Mouse (Mus musculus) thymus, adult 2 months (tissue): ENCODE measurements around the gene Npr1. TPM values are rescaled to one million over a fixed set of nuclear protein-coding genes. Genes with fewer than 3 reads are reported as not detected.

Experiments
- DNase-seq: peaks from one replicate; pipeline ENCODE4 v3.0.0; 2021
- H3K27ac ChIP-seq: fragments of 200-500 bp; 2 replicates; pipeline ENCODE4 v1.5.1; 2012; ENCODE audit warnings: low read length, control low read depth; ENCODE audit not compliant: control insufficient read depth, insufficient read depth
- H3K27me3 ChIP-seq: fragments of 200-500 bp; 2 replicates; pipeline ENCODE4 v1.6.1; 2012; ENCODE audit warnings: mild to moderate bottlenecking, low read length, moderate library complexity, mixed read lengths; ENCODE audit not compliant: control insufficient read depth, insufficient read depth
- H3K36me3 ChIP-seq: fragments of 200-500 bp; 2 replicates; pipeline ENCODE4 v1.6.1; 2012; ENCODE audit warnings: mild to moderate bottlenecking, low read length, moderate library complexity; ENCODE audit not compliant: control insufficient read depth, insufficient read depth
- H3K4me1 ChIP-seq: fragments of 200-500 bp; replicated peaks from 2 replicates; pipeline ENCODE4 v1.6.1; 2012; ENCODE audit warnings: low read length; ENCODE audit not compliant: control insufficient read depth, insufficient read depth
- H3K4me3 ChIP-seq: fragments of 200-500 bp; 2 replicates; pipeline ENCODE4 v1.5.1; 2012; ENCODE audit warnings: mild to moderate bottlenecking, low read length, control low read depth, moderate library complexity; ENCODE audit not compliant: control insufficient read depth, insufficient read depth
- CTCF ChIP-seq: fragments of 200-500 bp; IDR thresholded peaks from 2 replicates; pipeline ENCODE4 v1.5.1; 2012; ENCODE audit warnings: mild to moderate bottlenecking, control low read depth, low read length, moderate library complexity, borderline replicate concordance; ENCODE audit not compliant: control insufficient read depth, poor library complexity, insufficient read depth; ENCODE audit errors: extremely low read depth
- POLR2A ChIP-seq: fragments of 200-500 bp; IDR thresholded peaks from 2 replicates; pipeline ENCODE4 v1.6.1; 2012; ENCODE audit warnings: mild to moderate bottlenecking, low read length, control low read depth, moderate library complexity; ENCODE audit not compliant: control insufficient read depth, poor library complexity, insufficient read depth; ENCODE audit errors: extremely low read depth
- WGBS: fragments of 180-500 bp; shearing (Covaris S2); methylation state at CpG from one replicate; pipeline ENCODE4 v1.1.7; 2018; 5-methylcytosine and 5-hydroxymethylcytosine counted together
- polyA plus RNA-seq: library from polyadenylated mRNA; depleted of rRNA; stranded (reverse); fragments of >200 nt; gene quantifications from 2 replicates; pipeline ENCODE4 v1.2.3, GENCODE M21; 2012

Gene Npr1
- polyA plus RNA-seq, 1 experiment = 11.4 TPM

- Histone ChIP-seq H3K27ac (no peak overlapping the region; the same call in 1 of the 2 replicates), H3K27me3 (no peaks in the 10 kb centered on the region), H3K4me3 (peak overlapping the region; percentile 66), H3K36me3 (no peaks in the 10 kb centered on the region), H3K4me1 (peaks cover 8% of the 10 kb centered on the region)
- 33% methylated on average over 2 of the region's 2 CpGs for WGBS
- TF ChIP-seq POLR2A (no peak), CTCF (no peak)
- no peak for DNase-seq
Observed at GRCm38 (mm10) chr3:90432348-90432747, 33.3 kb downstream of the Npr1 start.

GRCm38 (mm10) chr3:90429576-90429975 lies 36.1 kb downstream of the Npr1 start:
- Histone ChIP-seq H3K27ac (no peak overlapping the region), H3K4me1 (peaks cover 8% of the 10 kb centered on the region), H3K27me3 (no peaks in the 10 kb centered on the region), H3K4me3 (no peak overlapping the region), H3K36me3 (no peaks in the 10 kb centered on the region)
- DNase-seq = no peak
- 93% methylated on average over 3 of the region's 3 CpGs for WGBS
- TF ChIP-seq POLR2A = no peak
- TF ChIP-seq CTCF = no peak

GRCm38 (mm10) chr3:90428186-90428585 lies 37.5 kb downstream of the Npr1 start:
- Histone ChIP-seq H3K4me1 (peaks cover 8% of the 10 kb centered on the region), H3K27me3 (no peaks in the 10 kb centered on the region), H3K27ac (no peak overlapping the region), H3K4me3 (no peak overlapping the region), H3K36me3 (peaks cover 7% of the 10 kb centered on the region)
- no peak for DNase-seq
- WGBS = 91% methylated on average over 6 of the region's 6 CpGs
- TF ChIP-seq POLR2A (no peak), CTCF (no peak)

- 100% methylated on average over 1 of the region's 1 CpGs for WGBS
- H3K27ac ChIP-seq = no peak overlapping the region
- no peak for DNase-seq
- H3K27me3 ChIP-seq = no peaks in the 10 kb centered on the region
- H3K4me3 ChIP-seq = no peak overlapping the region
- H3K36me3 ChIP-seq = peaks cover 13% of the 10 kb centered on the region
- TF ChIP-seq CTCF = no peak
- no peak for TF ChIP-seq POLR2A
- peaks cover 3% of the 10 kb centered on the region for H3K4me1 ChIP-seq
Observed at GRCm38 (mm10) chr3:90427574-90427973, 38.1 kb downstream of the Npr1 start.

GRCm38 (mm10) chr3:90425499-90425898 lies 40.2 kb downstream of the Npr1 start:
- no peak overlapping the region for H3K4me3 ChIP-seq
- no peaks in the 10 kb centered on the region for H3K27me3 ChIP-seq
- no peaks in the 10 kb centered on the region for H3K4me1 ChIP-seq
- no peak for DNase-seq
- H3K27ac ChIP-seq = no peak overlapping the region
- peaks cover 28% of the 10 kb centered on the region for H3K36me3 ChIP-seq
- 95% methylated on average over 2 of the region's 2 CpGs for WGBS
- TF ChIP-seq POLR2A (no peak), CTCF (no peak)

GRCm38 (mm10) chr3:90423549-90423948 lies 42.1 kb downstream of the Npr1 start:
- Histone ChIP-seq H3K4me3 (no peak overlapping the region), H3K27me3 (no peaks in the 10 kb centered on the region), H3K27ac (no peak overlapping the region), H3K4me1 (no peaks in the 10 kb centered on the region), H3K36me3 (peaks cover 39% of the 10 kb centered on the region)
- DNase-seq = no peak
- TF ChIP-seq POLR2A (no peak), CTCF (no peak)

- no peak for DNase-seq
- TF ChIP-seq CTCF = no peak
- TF ChIP-seq POLR2A = no peak
- Histone ChIP-seq H3K4me3 (no peak overlapping the region), H3K4me1 (no peaks in the 10 kb centered on the region), H3K36me3 (peaks cover 51% of the 10 kb centered on the region), H3K27ac (no peak overlapping the region), H3K27me3 (no peaks in the 10 kb centered on the region)
- 97% methylated on average over 6 of the region's 6 CpGs for WGBS
Observed at GRCm38 (mm10) chr3:90420696-90421095, 45.0 kb downstream of the Npr1 start.
